Mouse (Mus musculus) MEL (cell line): ENCODE measurements around the gene Tbc1d16.

Experiments
- CHD2 ChIP-seq: IDR thresholded peaks from 2 replicates; pipeline ENCODE4 v1.6.1; 2011; ENCODE audit warnings: low read length, improper control_type of control experiment
- CTCF ChIP-seq, 3 experiments: IDR thresholded peaks in 2 of 3; conservative IDR thresholded peaks in 1 of 3; 2 replicates each; pipeline ENCODE4 v1.5.1; 2011 to 2012; ENCODE audit warnings: low read length in 3 of 3, low read depth in 2 of 3, mild to moderate bottlenecking in 2 of 3, improper control_type of control experiment in 1 of 3, inconsistent platforms in 1 of 3, mixed read lengths in 1 of 3, moderate library complexity in 1 of 3; ENCODE audit not compliant: control insufficient read depth in 1 of 3, insufficient read depth in 1 of 3, poor library complexity in 1 of 3, severe bottlenecking in 1 of 3
- E2F4 ChIP-seq: IDR thresholded peaks from 2 replicates; pipeline ENCODE4 v1.6.1; 2011; ENCODE audit warnings: low read depth, low read length, improper control_type of control experiment, borderline replicate concordance
- ETS1 ChIP-seq: IDR thresholded peaks from 2 replicates; pipeline ENCODE4 v1.6.1; 2012; ENCODE audit warnings: low read depth, mild to moderate bottlenecking, inconsistent platforms, low read length, improper control_type of control experiment, moderate library complexity
- GATA1 ChIP-seq: IDR thresholded peaks from 2 replicates; pipeline ENCODE4 v1.6.1; 2011; ENCODE audit warnings: low read depth, low read length, improper control_type of control experiment
- MAX ChIP-seq: IDR thresholded peaks from 2 replicates; pipeline ENCODE4 v1.6.1; 2011; ENCODE audit warnings: low read length, improper control_type of control experiment
- MEF2A ChIP-seq: IDR thresholded peaks from 2 replicates; pipeline ENCODE4 v1.6.1; 2014; ENCODE audit warnings: low read depth, mild to moderate bottlenecking, inconsistent platforms, low read length, improper control_type of control experiment; ENCODE audit not compliant: poor library complexity, insufficient replicate concordance, severe bottlenecking; ENCODE audit errors: extremely low read depth
- POLR2A ChIP-seq, 2 experiments: IDR thresholded peaks; 2 replicates each; pipeline ENCODE4 v1.6.1; 2011 to 2012; ENCODE audit warnings: low read length in 2 of 2, mild to moderate bottlenecking in 2 of 2, control low read depth in 1 of 2, improper control_type of control experiment in 1 of 2, low read depth in 1 of 2, moderate library complexity in 1 of 2; ENCODE audit not compliant: control insufficient read depth in 1 of 2, insufficient read depth in 1 of 2, poor library complexity in 1 of 2
- TBP ChIP-seq: IDR thresholded peaks from 2 replicates; pipeline ENCODE4 v1.8.0; 2011; ENCODE audit warnings: low read depth, low read length, improper control_type of control experiment
- TCF12 ChIP-seq: IDR thresholded peaks from 2 replicates; pipeline ENCODE4 v1.6.1; 2014; ENCODE audit warnings: low read depth, mild to moderate bottlenecking, inconsistent platforms, low read length, improper control_type of control experiment, moderate library complexity
- UBTF ChIP-seq: IDR thresholded peaks from 2 replicates; pipeline ENCODE4 v1.6.1; 2012; ENCODE audit warnings: low read depth, mild to moderate bottlenecking, inconsistent platforms, low read length, improper control_type of control experiment, moderate library complexity, borderline replicate concordance; ENCODE audit not compliant: insufficient read depth
- ZC3H11A ChIP-seq: IDR thresholded peaks from 2 replicates; pipeline ENCODE4 v1.6.1; 2012; ENCODE audit warnings: low read depth, mild to moderate bottlenecking, inconsistent platforms, low read length, improper control_type of control experiment
- ZKSCAN1 ChIP-seq: IDR thresholded peaks from 2 replicates; pipeline ENCODE4 v1.6.1; 2012; ENCODE audit warnings: low read depth, mild to moderate bottlenecking, inconsistent platforms, low read length, improper control_type of control experiment, moderate library complexity

DNA sequence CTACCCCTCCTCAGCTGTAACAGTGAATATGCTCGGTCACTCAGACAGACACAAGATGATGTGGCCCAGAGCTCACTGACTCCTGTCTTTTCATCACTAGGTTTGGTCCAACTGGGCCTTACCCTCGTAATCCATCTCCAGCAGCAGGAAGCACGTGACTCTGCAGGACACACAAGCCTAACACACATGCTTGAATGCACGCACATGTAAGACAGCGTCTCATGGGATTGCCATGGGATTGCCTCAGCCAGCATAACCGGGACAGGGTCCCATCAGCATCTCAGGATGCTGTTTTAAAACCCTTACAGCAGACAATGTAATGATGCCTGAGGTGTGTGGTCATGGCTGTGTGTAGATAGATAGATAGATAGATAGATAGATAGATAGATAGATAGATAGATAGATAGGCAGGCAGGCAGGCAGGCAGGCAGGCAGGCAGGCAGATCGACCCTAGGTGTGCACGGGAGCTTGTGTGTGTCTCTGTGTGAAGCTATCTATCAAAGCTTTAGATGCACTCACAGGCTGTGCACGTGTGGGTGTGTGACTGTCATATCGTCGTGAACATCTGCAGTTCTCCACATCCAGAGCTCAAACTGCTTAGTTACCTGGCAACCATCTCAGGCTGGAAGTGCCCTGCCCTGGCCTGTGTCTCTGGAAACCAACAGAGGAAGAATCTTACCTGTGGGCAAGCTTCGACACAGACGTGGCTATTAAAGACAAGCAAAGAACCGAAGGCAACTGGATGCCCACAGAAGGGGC lies 47.3 kb downstream of the Tbc1d16 start:
- TF ChIP-seq TBP: no peak
- no peak for TF ChIP-seq UBTF
- no peak for TF ChIP-seq E2F4
- TF ChIP-seq MEF2A: no peak
- no peak for TF ChIP-seq ETS1
- TF ChIP-seq CTCF (IDR thresholded peaks at IDR 0.05 in 2 of 3, conservative IDR thresholded peaks at IDR 0.05 in 1 of 3; ENCODE audit: control insufficient read depth in 1 of 3, insufficient read depth in 1 of 3, low read depth in 2 of 3, low read length in 3 of 3, poor library complexity in 1 of 3, severe bottlenecking in 1 of 3): no peak
- TF ChIP-seq TCF12: no peak
- no peak for TF ChIP-seq CHD2
- TF ChIP-seq GATA1: no peak
- TF ChIP-seq ZC3H11A: no peak
- no peak for TF ChIP-seq MAX
- no peak for TF ChIP-seq POLR2A (IDR thresholded peaks at IDR 0.05; ENCODE audit: control insufficient read depth in 1 of 2, insufficient read depth in 1 of 2, low read depth in 1 of 2, low read length in 2 of 2, poor library complexity in 1 of 2)
- no peak for TF ChIP-seq ZKSCAN1
